Mouse (Mus musculus) heart, adult 9 months (tissue): ENCODE results near the gene Ppp2r3a.

ENCODE experiments used
- DNase-seq, 2 experiments: peaks; one replicate each; pipeline ENCODE4 v3.0.0; 2022; ENCODE audit warnings: low spot score in 2 of 2

Gene Ppp2r3a

GRCm38 (mm10) chr9:101252541-101252940, 946 bp upstream of the Ppp2r3a start:
- no peak for DNase-seq

GRCm38 (mm10) chr9:101250981-101251643, 483 bp downstream of the Ppp2r3a start:
- peak in 1 of 2 experiments; percentile 82 for DNase-seq

DNA sequence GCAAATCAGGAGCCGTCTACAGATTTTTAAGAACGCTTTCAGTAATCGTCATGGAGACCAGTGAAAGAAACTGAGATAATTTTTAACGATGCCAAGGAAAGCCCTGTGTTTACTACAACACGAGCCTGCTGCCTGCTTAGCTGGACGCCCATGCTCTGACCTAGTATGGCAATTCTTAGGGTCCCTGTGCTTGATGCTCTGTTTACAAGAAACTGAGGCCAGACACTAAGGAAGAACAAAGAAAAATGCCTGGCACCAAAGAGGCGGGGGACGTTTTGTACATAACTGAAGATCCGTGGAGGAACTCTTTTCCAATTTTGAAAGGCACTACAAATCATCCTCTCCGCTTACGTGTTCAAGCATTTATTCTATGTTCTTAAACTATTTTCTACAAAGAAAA, 1.1 kb downstream of the Ppp2r3a start:
- peak in 1 of 2 experiments; percentile 13 for DNase-seq

DNA sequence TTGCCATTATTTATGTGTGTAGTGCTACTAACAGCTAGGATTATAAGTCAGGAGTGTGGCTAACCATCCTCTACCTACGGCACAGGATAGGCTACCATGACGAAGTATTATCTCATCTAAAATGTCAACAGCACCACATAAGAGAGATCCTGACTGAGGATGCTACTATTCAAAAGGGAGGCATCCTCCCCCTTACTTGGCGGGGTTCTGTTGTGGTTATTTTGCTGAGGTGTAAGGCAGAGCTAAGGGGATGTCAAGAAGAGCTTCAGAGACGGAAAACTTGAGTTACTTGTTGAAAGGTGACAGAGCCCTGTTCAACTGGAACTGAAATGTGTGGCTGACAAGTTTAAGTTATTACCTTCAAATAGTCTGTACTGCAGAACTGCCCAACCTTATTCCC, 2.0 kb downstream of the Ppp2r3a start:
- no peak for DNase-seq

GRCm38 (mm10) chr9:101247541-101247940, 4.1 kb downstream of the Ppp2r3a start:
- DNase-seq = no peak

- DNase-seq = no peak
Measured at GRCm38 (mm10) chr9:101245493-101245892, 6.1 kb downstream of the Ppp2r3a start.

DNA sequence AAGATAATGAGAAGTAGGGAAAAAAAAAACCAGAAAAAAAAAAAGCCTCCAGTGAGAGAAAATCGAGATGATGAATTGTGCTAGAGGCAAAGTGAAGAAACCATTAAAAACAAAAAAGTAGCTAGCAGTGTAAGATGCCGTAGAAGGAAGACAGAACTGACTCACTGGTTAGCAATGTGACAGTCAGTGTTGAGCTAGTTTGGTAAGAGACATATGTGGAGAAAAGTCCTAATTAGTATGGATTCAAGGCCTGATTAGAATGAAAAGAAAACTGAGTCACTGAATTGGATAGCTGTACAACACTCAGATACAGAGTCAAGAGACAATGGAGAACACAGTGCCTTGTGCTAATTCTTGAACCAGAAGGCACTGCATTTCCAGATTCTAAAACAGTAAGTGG, 7.9 kb downstream of the Ppp2r3a start:
- no peak for DNase-seq

- no peak for DNase-seq
Measured at GRCm38 (mm10) chr9:101240161-101240560, 11.4 kb downstream of the Ppp2r3a start.

- DNase-seq = no peak
Measured at GRCm38 (mm10) chr9:101235786-101236185, 15.8 kb downstream of the Ppp2r3a start.

DNA sequence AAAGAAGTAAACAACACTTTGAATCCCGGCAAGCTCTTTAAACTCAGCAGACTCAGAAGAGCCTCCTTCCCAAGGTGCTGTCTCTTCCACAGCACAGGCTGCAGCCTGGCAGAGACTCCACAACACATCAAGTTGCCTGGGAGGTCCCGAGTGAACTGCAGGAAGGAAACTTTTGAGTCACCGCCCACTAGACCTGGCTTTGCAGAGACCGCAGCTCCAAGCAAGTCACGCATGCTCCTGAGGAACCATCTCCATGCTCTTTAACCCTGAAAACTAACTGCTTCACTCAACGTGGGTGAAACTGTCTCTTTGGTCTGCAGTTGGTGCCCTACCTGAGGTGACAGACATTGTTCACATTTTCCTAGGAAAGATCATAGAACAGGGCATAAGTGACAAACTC, 19.6 kb downstream of the Ppp2r3a start:
- DNase-seq = no peak

DNA sequence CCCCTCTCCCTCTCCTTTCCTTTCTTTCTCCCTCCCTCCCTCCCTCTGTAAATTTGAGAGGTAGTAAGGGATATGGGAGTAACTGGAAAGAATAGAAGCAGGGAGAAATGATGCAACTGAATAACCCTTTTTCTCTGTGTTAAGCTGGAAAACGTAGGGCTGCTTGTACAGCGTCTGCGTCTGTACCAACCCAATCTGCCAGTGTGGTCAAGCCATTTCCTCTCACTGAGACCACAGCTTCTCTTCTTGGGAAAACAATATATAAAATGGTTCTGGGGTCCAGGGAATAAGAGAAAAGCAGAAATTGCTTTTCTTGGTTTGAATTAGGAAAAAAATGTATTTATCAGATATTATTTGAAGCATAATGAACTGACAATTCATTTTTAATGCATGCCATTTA, 21.6 kb downstream of the Ppp2r3a start:
- DNase-seq = no peak

DNA sequence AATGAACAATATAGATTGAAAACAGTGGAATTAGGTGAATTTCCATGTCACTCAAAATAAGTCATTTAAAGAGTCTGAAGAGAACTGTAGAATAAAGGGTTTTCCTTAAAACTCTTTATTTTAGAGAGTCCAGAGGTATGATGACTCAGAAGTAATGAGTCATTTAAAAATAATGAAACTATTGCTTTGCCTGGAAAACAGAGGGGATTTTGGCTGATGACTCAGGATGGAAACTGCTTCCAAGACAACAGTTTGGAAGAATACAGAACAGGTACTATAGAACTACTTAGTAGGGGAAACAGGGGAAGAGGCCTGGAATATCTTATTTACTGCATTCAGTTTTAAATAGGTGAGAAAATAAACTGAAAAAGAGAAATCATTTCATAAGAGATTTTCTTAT, 22.7 kb downstream of the Ppp2r3a start:
- DNase-seq = no peak

DNA sequence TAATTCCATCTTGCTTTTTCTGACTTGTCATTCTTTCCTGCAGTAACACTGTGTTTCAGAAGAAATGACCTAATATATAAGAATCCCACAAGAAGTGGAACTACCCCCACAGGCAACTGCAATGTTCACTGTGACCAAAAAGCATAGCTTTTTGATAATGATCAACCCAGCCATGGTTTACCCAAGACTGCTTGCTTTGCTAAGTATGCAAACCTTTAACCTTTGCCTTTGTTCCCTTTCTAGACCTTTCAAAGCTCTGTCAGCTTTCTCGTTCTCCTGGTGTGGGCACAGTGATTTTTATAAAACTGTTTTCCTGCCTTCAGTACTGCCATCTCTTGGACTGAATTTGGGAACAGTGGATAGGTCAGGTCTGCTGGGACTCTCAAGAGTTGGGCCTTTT, 43.6 kb downstream of the Ppp2r3a start:
- DNase-seq = no peak

DNA sequence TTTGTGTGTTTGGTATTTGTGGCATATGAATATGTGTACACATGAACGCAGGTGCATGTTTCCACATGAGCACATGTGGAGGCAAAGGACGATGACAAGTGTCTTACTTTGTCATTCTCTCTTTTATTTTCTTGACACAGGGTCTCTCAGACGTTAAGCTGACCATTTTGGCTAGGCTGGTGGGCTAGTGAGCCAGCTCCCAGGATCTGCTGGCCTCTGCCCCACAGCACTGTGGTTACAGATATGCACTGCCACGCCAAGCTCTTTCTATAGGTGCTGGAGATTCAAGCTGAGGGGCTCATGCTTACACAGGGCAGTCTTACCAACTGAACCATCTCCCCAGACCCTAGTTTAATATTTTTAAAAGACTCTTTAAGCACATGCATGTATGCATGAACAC, 45.1 kb downstream of the Ppp2r3a start:
- DNase-seq = no peak

GRCm38 (mm10) chr9:101205216-101205615, 46.4 kb downstream of the Ppp2r3a start:
- DNase-seq = no peak

GRCm38 (mm10) chr9:101204059-101204458, 47.5 kb downstream of the Ppp2r3a start:
- no peak for DNase-seq

- DNase-seq = peak; percentile 41 to 48
Measured at GRCm38 (mm10) chr9:101200627-101201026, 51.0 kb downstream of the Ppp2r3a start.

- DNase-seq = peak; percentile 53 to 61
Measured at GRCm38 (mm10) chr9:101198804-101199203, 52.8 kb downstream of the Ppp2r3a start.

- DNase-seq = no peak
Measured at GRCm38 (mm10) chr9:101198261-101198660, 53.3 kb downstream of the Ppp2r3a start.

GRCm38 (mm10) chr9:101181962-101182701, 69.5 kb downstream of the Ppp2r3a start:
- peak; percentile 52 to 84 for DNase-seq

DNA sequence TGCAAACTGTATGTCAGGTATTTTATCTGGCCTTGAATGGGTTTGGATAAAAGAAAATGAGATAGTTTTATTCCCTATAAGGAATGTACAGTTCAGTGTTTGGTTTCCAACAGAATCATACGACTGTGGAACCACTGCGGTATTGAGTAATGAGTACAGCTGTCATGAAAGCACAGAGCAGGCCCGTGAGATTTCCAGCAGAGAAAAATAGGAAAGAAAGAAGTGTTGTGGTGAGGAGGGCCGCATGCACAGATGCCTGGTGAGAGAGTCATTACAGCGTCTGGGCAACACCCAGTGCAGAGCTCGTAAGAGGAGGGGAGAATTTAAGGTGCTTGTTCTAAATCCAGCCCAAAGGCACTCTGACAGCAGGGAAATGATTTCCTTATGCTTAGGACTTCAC, 70.3 kb downstream of the Ppp2r3a start:
- DNase-seq = no peak

- DNase-seq = peak; percentile 55 to 63
Measured at GRCm38 (mm10) chr9:101180234-101180633, 71.4 kb downstream of the Ppp2r3a start.

- no peak for DNase-seq
Measured at GRCm38 (mm10) chr9:101160627-101161026, 91.0 kb downstream of the Ppp2r3a start.
